Mouse (Mus musculus) neural tube, embryonic 14.5 days (tissue): Measurements from ENCODE around the gene Scn8a. TPM values are rescaled to one million over a fixed set of nuclear protein-coding genes. Genes with fewer than 3 reads are reported as not detected.

Source experiments
- ATAC-seq: fragments of 200-750 bp; cut with Nextera tagmentation; 2 replicates; pipeline ENCODE4 v1.8.0; 2017; ENCODE audit warnings: low read depth, mild to moderate bottlenecking, moderate TSS enrichment, moderate library complexity
- H3K27ac ChIP-seq: fragments of 300-500 bp; sonication (generic); 2 replicates; pipeline ENCODE4 v1.5.1; 2014; ENCODE audit warnings: low read depth, mild to moderate bottlenecking, control low read depth, low read length, moderate library complexity, mixed read lengths
- H3K27me3 ChIP-seq: fragments of 300-500 bp; sonication (generic); 2 replicates; pipeline ENCODE4 v1.6.1; 2014; ENCODE audit warnings: low read length; ENCODE audit not compliant: control insufficient read depth, insufficient read depth
- H3K36me3 ChIP-seq: fragments of 300-500 bp; sonication (generic); 2 replicates; pipeline ENCODE4 v1.6.1; 2014; ENCODE audit warnings: low read length, mixed read lengths; ENCODE audit not compliant: control insufficient read depth, insufficient read depth
- H3K4me1 ChIP-seq: fragments of 300-500 bp; sonication (generic); 2 replicates; pipeline ENCODE4 v1.6.1; 2014; ENCODE audit warnings: low read length; ENCODE audit not compliant: control insufficient read depth, insufficient read depth
- H3K4me2 ChIP-seq: fragments of 300-500 bp; sonication (generic); 2 replicates; pipeline ENCODE4 v1.6.1; 2014; ENCODE audit warnings: mild to moderate bottlenecking, low read depth, low read length, control low read depth
- H3K4me3 ChIP-seq: fragments of 300-500 bp; sonication (generic); 2 replicates; pipeline ENCODE4 v1.5.1; 2014; ENCODE audit warnings: low read depth, low read length, control low read depth, mixed read lengths
- H3K9ac ChIP-seq: fragments of 300-500 bp; sonication (generic); replicated peaks from 2 replicates; pipeline ENCODE4 v1.6.1; 2014; ENCODE audit warnings: low read depth, mild to moderate bottlenecking, control low read depth, low read length, mixed read lengths
- H3K9me3 ChIP-seq: fragments of 300-500 bp; sonication (generic); 2 replicates; pipeline ENCODE4 v1.6.1; 2016; ENCODE audit warnings: low read length; ENCODE audit not compliant: control insufficient read depth
- WGBS: fragments of 180-500 bp; shearing (Covaris S2); extraction: QIAGEN DNeasy Blood & Tissue Kit; methylation state at CpG from one replicate; pipeline ENCODE4 v1.1.7; 2014; 5-methylcytosine and 5-hydroxymethylcytosine counted together
- polyA plus RNA-seq: library from polyadenylated mRNA; unstranded; fragments of >200 nt; fragmentation: Nextera tagmentation; extraction: Ambion mirVana; gene quantifications from 2 replicates; pipeline ENCODE4 v1.2.1, GENCODE M21; 2014

Scn8a gene
- polyA plus RNA-seq, 1 experiment from 2014 or later = 35.2 TPM

GRCm38 (mm10) chr15:101070762-101071161 lies 201.1 kb downstream of the Scn8a start:
- Histone ChIP-seq H3K27me3 (no peaks in the 10 kb centered on the region), H3K4me2 (no peak overlapping the region), H3K4me3 (no peak overlapping the region), H3K9ac (no peak overlapping the region), H3K27ac (no peak overlapping the region), H3K9me3 (no peaks in the 10 kb centered on the region), H3K4me1 (peaks cover 31% of the 10 kb centered on the region), H3K36me3 (no peaks in the 10 kb centered on the region)
- 21% methylated on average over 5 of the region's 5 CpGs for WGBS
- no peak for ATAC-seq

DNA sequence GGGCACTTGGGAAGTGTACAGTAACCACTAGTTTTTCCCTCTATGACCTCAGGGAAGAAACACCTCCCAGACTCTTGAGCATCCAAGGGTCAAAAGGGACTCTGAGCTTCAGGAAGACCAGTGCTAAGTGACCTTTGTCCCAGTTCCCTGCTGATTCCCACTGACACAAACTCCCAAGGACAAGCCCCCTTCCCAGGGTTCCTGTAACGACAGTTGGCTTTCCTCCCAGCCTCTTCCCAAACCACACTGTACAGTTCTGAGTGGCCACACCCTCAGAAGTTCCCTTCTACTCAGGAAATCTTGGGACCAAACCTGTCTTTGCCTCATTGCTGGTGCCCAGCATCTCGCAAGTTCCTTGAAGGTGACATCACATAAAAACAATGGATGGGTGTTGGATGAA lies 203.1 kb downstream of the Scn8a start:
- no peak overlapping the region for H3K4me3 ChIP-seq
- H3K27me3 ChIP-seq = no peaks in the 10 kb centered on the region
- no peak overlapping the region for H3K27ac ChIP-seq
- no peak overlapping the region for H3K9ac ChIP-seq
- H3K4me1 ChIP-seq = peaks cover 26% of the 10 kb centered on the region
- H3K9me3 ChIP-seq = no peaks in the 10 kb centered on the region
- no peaks in the 10 kb centered on the region for H3K36me3 ChIP-seq
- 64% methylated on average over 2 of the region's 2 CpGs for WGBS
- ATAC-seq = no peak
- H3K4me2 ChIP-seq = no peak overlapping the region

DNA sequence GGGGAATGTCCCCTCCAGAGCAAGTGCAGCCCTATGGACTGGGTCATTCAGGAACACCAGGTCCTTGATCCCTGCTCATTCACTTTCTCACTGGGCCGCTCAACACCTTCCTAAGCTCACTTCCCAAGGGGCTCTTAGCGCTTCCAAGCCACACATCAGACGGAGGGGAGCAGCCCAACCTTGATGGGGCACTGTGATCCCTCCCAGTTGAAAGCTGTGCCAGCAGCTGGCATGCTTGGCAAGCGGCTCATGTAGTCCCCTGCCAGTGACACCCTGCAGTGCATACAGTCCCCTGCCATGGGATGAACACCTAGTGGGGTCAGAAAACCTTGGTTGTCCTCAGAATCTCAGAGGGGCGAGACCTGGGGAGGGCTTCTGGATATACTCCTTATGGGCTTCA lies 204.4 kb downstream of the Scn8a start:
- no peak for ATAC-seq
- 66% methylated on average over 5 of the region's 5 CpGs for WGBS
- Histone ChIP-seq H3K36me3 (no peaks in the 10 kb centered on the region), H3K4me1 (peaks cover 26% of the 10 kb centered on the region), H3K4me3 (no peak overlapping the region), H3K9me3 (no peaks in the 10 kb centered on the region), H3K27me3 (no peaks in the 10 kb centered on the region), H3K27ac (no peak overlapping the region), H3K9ac (no peak overlapping the region), H3K4me2 (no peak overlapping the region)

DNA sequence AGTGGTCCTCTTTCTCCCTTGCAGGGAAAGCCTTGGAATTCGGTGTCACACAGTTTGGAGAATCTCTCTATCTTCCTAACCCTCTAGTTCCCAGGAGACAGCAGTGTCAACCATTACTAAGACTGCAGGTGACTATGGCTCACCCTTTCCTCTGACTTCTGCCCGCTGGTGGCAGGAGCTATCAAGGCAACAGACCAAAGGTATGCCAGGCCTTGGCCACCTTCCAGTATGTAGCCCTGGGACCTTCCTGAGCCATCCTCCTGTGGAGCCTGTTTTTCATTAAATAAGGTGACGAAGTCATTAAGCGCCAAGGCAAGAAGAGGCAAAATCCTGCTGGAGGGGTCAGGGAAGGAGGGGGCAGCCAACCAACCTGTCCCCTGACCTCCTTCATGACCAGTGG lies 205.5 kb downstream of the Scn8a start:
- Histone ChIP-seq H3K4me3 (no peak overlapping the region), H3K9ac (no peak overlapping the region), H3K4me1 (peaks cover 23% of the 10 kb centered on the region), H3K36me3 (no peaks in the 10 kb centered on the region), H3K4me2 (no peak overlapping the region; the same call in 1 of the 2 replicates), H3K27ac (peak overlapping the region; percentile 87; the same call in 1 of the 2 replicates), H3K9me3 (no peaks in the 10 kb centered on the region), H3K27me3 (no peaks in the 10 kb centered on the region)
- 64% methylated on average over 4 of the region's 4 CpGs for whole genome bisulfite sequencing
- ATAC-seq = no peak

- Histone ChIP-seq H3K4me1 (peaks cover 20% of the 10 kb centered on the region; the same call in 1 of the 2 replicates), H3K36me3 (no peaks in the 10 kb centered on the region), H3K9me3 (no peaks in the 10 kb centered on the region), H3K9ac (peak overlapping the region; percentile 29; the same call in 1 of the 2 replicates), H3K27me3 (no peaks in the 10 kb centered on the region), H3K4me2 (peak overlapping the region; percentile 75), H3K27ac (peak overlapping the region; percentile 87), H3K4me3 (peak overlapping the region; percentile 66; the same call in 1 of the 2 replicates)
- ATAC-seq = no peak
- 9% methylated on average over 5 of the region's 5 CpGs for WGBS
Observed at GRCm38 (mm10) chr15:101075656-101076055, 206.0 kb downstream of the Scn8a start.

- ATAC-seq = peak; percentile 45; the same call in 1 of the 2 replicates
- peaks cover 20% of the 10 kb centered on the region; the same call in 1 of the 2 replicates for H3K4me1 ChIP-seq
Observed at GRCm38 (mm10) chr15:101076071-101077000, 206.7 kb downstream of the Scn8a start.

GRCm38 (mm10) chr15:101077001-101077812 lies 207.5 kb downstream of the Scn8a start:
- H3K9ac ChIP-seq = peak overlapping the region; percentile 90
- H3K4me3 ChIP-seq = peak overlapping the region; percentile 66
- H3K36me3 ChIP-seq = no peaks in the 10 kb centered on the region
- peak overlapping the region; percentile 75 for H3K4me2 ChIP-seq
- H3K4me1 ChIP-seq = peaks cover 22% of the 10 kb centered on the region; the same call in 1 of the 2 replicates
- no peaks in the 10 kb centered on the region for H3K27me3 ChIP-seq
- peak overlapping the region; percentile 87 for H3K27ac ChIP-seq
- under 1% methylated on average over 34 of the region's 34 CpGs for WGBS
- H3K9me3 ChIP-seq = no peaks in the 10 kb centered on the region
- peak; percentile 55 for ATAC-seq

More at GRCm38 (mm10) chr15:101076071-101077000, 206.7 kb downstream of the Scn8a start:
- H3K36me3 ChIP-seq = no peaks in the 10 kb centered on the region
- WGBS = 1% methylated on average over 26 of the region's 26 CpGs
- H3K4me3 ChIP-seq = peak overlapping the region; percentile 66
- peak overlapping the region; percentile 90 for H3K9ac ChIP-seq
- no peaks in the 10 kb centered on the region for H3K27me3 ChIP-seq
- no peaks in the 10 kb centered on the region for H3K9me3 ChIP-seq
- H3K4me2 ChIP-seq = peak overlapping the region; percentile 75
- peak overlapping the region; percentile 87 for H3K27ac ChIP-seq

- Histone ChIP-seq H3K4me3 (peak within 1 kb of the TSS; percentile 66), H3K27me3 (no peaks in the 10 kb centered on the region), H3K27ac (peak within 1 kb of the TSS; percentile 87), H3K36me3 (no peaks in the 10 kb centered on the region), H3K4me2 (peak within 1 kb of the TSS; percentile 75), H3K9ac (peak within 1 kb of the TSS; percentile 90), H3K4me1 (peaks cover 22% of the 10 kb centered on the region; the same call in 1 of the 2 replicates), H3K9me3 (no peaks in the 10 kb centered on the region)
- under 1% methylated on average over 60 of the region's 96 CpGs for WGBS
- peak; percentile 3; the same call in 1 of the 2 replicates for ATAC-seq
Observed at GRCm38 (mm10) chr15:101077813-101078730, 208.4 kb downstream of the Scn8a start, which contains the start of gene Fignl2. Gene Fignl2 (minus strand): TSS chr15:101078567.
